Mouse (Mus musculus): ENCODE data around the gene Ryr2. TPM values are rescaled to one million over a fixed set of nuclear protein-coding genes. Genes with fewer than 3 reads are reported as not detected.
"Not testable (repeated sequence)": the region's sequence is repeated elsewhere in the genome, so short reads cannot be mapped to it uniquely, and the experiment has no call there.

Ryr2 gene
- polyA plus RNA-seq, 1 experiment from 2014 or later = 1.1 TPM

- Histone ChIP-seq H3K9me3 (no peaks in the 10 kb centered on the region), H3K9ac (no peak overlapping the region), H3K4me3 (replicated peaks) (no peak overlapping the region), H3K4me1 (no peaks in the 10 kb centered on the region), H3K27me3 (replicated peaks) (no peaks in the 10 kb centered on the region), H3K4me2 (no peak overlapping the region), H3K27ac (no peak overlapping the region), H3K36me3 (no peaks in the 10 kb centered on the region)
- no peak for ATAC-seq (ENCODE audit: insufficient read depth, low FRiP score, low read depth)
- WGBS = 93% methylated on average over 1 of the region's 1 CpGs
These were observed 262.9 kb downstream of the Ryr2 start for GRCm38 (mm10) chr13:11843889-11844288.

GRCm38 (mm10) chr13:11837870-11838269, 268.9 kb downstream of the Ryr2 start:
- H3K27me3 ChIP-seq (replicated peaks) = no peaks in the 10 kb centered on the region
- H3K4me1 ChIP-seq = no peaks in the 10 kb centered on the region
- no peaks in the 10 kb centered on the region for H3K36me3 ChIP-seq
- 96% methylated on average over 3 of the region's 3 CpGs for WGBS
- H3K27ac ChIP-seq = no peak overlapping the region
- no peaks in the 10 kb centered on the region for H3K9me3 ChIP-seq
- H3K9ac ChIP-seq = no peak overlapping the region
- H3K4me3 ChIP-seq (replicated peaks) = no peak overlapping the region
- no peak; the same call in 1 of the 2 replicates for ATAC-seq (ENCODE audit: insufficient read depth, low FRiP score, low read depth)
- no peak overlapping the region for H3K4me2 ChIP-seq

GRCm38 (mm10) chr13:11837152-11837551, 269.6 kb downstream of the Ryr2 start:
- no peaks in the 10 kb centered on the region for H3K4me1 ChIP-seq
- 83% methylated on average over 4 of the region's 4 CpGs for WGBS
- H3K9ac ChIP-seq = no peak overlapping the region
- no peaks in the 10 kb centered on the region for H3K9me3 ChIP-seq
- H3K27me3 ChIP-seq (replicated peaks) = no peaks in the 10 kb centered on the region
- no peak; the same call in 1 of the 2 replicates for ATAC-seq (ENCODE audit: insufficient read depth, low FRiP score, low read depth)
- no peak overlapping the region for H3K4me2 ChIP-seq
- H3K27ac ChIP-seq = no peak overlapping the region
- H3K4me3 ChIP-seq (replicated peaks) = no peak overlapping the region
- H3K36me3 ChIP-seq = no peaks in the 10 kb centered on the region

- no peak overlapping the region for H3K9ac ChIP-seq
- no peaks in the 10 kb centered on the region for H3K27me3 ChIP-seq (replicated peaks)
- WGBS = 52% methylated on average over 6 of the region's 6 CpGs
- ATAC-seq (ENCODE audit: insufficient read depth, low FRiP score, low read depth) = peak; percentile 90
- no peak overlapping the region for H3K27ac ChIP-seq
- H3K4me2 ChIP-seq = no peak overlapping the region
- no peaks in the 10 kb centered on the region for H3K36me3 ChIP-seq
- H3K9me3 ChIP-seq = no peaks in the 10 kb centered on the region
- no peaks in the 10 kb centered on the region for H3K4me1 ChIP-seq
- no peak overlapping the region for H3K4me3 ChIP-seq (replicated peaks)
These were observed 270.3 kb downstream of the Ryr2 start for GRCm38 (mm10) chr13:11836304-11837078.

GRCm38 (mm10) chr13:11831210-11831609, 275.5 kb downstream of the Ryr2 start:
- no peaks in the 10 kb centered on the region for H3K9me3 ChIP-seq
- WGBS = 79% methylated on average over 4 of the region's 4 CpGs
- no peak overlapping the region for H3K4me2 ChIP-seq
- no peaks in the 10 kb centered on the region for H3K36me3 ChIP-seq
- H3K4me3 ChIP-seq (replicated peaks) = no peak overlapping the region
- no peak for ATAC-seq (ENCODE audit: insufficient read depth, low FRiP score, low read depth)
- no peak overlapping the region for H3K27ac ChIP-seq
- no peak overlapping the region for H3K9ac ChIP-seq
- no peaks in the 10 kb centered on the region for H3K4me1 ChIP-seq
- no peaks in the 10 kb centered on the region for H3K27me3 ChIP-seq (replicated peaks)

- H3K4me2 ChIP-seq = no peak overlapping the region
- H3K27ac ChIP-seq = no peak overlapping the region
- H3K4me1 ChIP-seq = no peaks in the 10 kb centered on the region
- H3K36me3 ChIP-seq = no peaks in the 10 kb centered on the region
- H3K27me3 ChIP-seq (replicated peaks) = no peaks in the 10 kb centered on the region
- no peak overlapping the region for H3K9ac ChIP-seq
- no peak for ATAC-seq (ENCODE audit: insufficient read depth, low FRiP score, low read depth)
- no peak overlapping the region for H3K4me3 ChIP-seq (replicated peaks)
- no peaks in the 10 kb centered on the region for H3K9me3 ChIP-seq
- WGBS = 88% methylated on average over 2 of the region's 2 CpGs
These were observed 281.1 kb downstream of the Ryr2 start for GRCm38 (mm10) chr13:11825563-11826226.

- Histone ChIP-seq H3K4me3 (replicated peaks) (no peak overlapping the region), H3K9me3 (no peaks in the 10 kb centered on the region), H3K4me2 (no peak overlapping the region), H3K27ac (no peak overlapping the region), H3K27me3 (replicated peaks) (no peaks in the 10 kb centered on the region), H3K36me3 (no peaks in the 10 kb centered on the region), H3K4me1 (no peaks in the 10 kb centered on the region), H3K9ac (no peak overlapping the region)
- 66% methylated on average over 3 of the region's 3 CpGs for WGBS
- no peak for ATAC-seq (ENCODE audit: insufficient read depth, low FRiP score, low read depth)
These were observed 288.0 kb downstream of the Ryr2 start for GRCm38 (mm10) chr13:11818723-11819122.

- H3K27ac ChIP-seq; ATAC-seq (ENCODE audit: insufficient read depth, low FRiP score, low read depth); H3K4me3 ChIP-seq (replicated peaks); H3K9me3 ChIP-seq; H3K9ac ChIP-seq; H3K27me3 ChIP-seq (replicated peaks); H3K36me3 ChIP-seq; H3K4me1 ChIP-seq; H3K4me2 ChIP-seq: not testable (repeated sequence)
- WGBS = 71% methylated on average over 1 of the region's 1 CpGs
These were observed 297.4 kb downstream of the Ryr2 start for GRCm38 (mm10) chr13:11809365-11809764.

- Histone ChIP-seq H3K27me3 (replicated peaks) (no peaks in the 10 kb centered on the region), H3K36me3 (no peaks in the 10 kb centered on the region), H3K9ac (no peak overlapping the region), H3K4me1 (no peaks in the 10 kb centered on the region), H3K4me2 (no peak overlapping the region), H3K4me3 (replicated peaks) (no peak overlapping the region), H3K27ac (no peak overlapping the region), H3K9me3 (no peaks in the 10 kb centered on the region)
- ATAC-seq (ENCODE audit: insufficient read depth, low FRiP score, low read depth) = no peak
- 76% methylated on average over 3 of the region's 3 CpGs for WGBS
These were observed 314.2 kb downstream of the Ryr2 start for GRCm38 (mm10) chr13:11792536-11792935.

- no peak overlapping the region for H3K9ac ChIP-seq
- no peak for ATAC-seq (ENCODE audit: insufficient read depth, low FRiP score, low read depth)
- H3K4me1 ChIP-seq = no peaks in the 10 kb centered on the region
- H3K4me3 ChIP-seq (replicated peaks) = no peak overlapping the region
- no peak overlapping the region for H3K27ac ChIP-seq
- no peak overlapping the region for H3K4me2 ChIP-seq
- no peaks in the 10 kb centered on the region for H3K36me3 ChIP-seq
- no peaks in the 10 kb centered on the region for H3K9me3 ChIP-seq
- WGBS = 65% methylated on average over 5 of the region's 5 CpGs
- H3K27me3 ChIP-seq (replicated peaks) = no peaks in the 10 kb centered on the region
These were observed 316.2 kb downstream of the Ryr2 start for GRCm38 (mm10) chr13:11790536-11790935.

- Histone ChIP-seq H3K27me3 (replicated peaks) (no peaks in the 10 kb centered on the region), H3K4me3 (replicated peaks) (no peak overlapping the region), H3K4me1 (no peaks in the 10 kb centered on the region), H3K4me2 (no peak overlapping the region), H3K9me3 (no peaks in the 10 kb centered on the region), H3K36me3 (no peaks in the 10 kb centered on the region), H3K27ac (no peak overlapping the region), H3K9ac (no peak overlapping the region)
- no peak for ATAC-seq (ENCODE audit: insufficient read depth, low FRiP score, low read depth)
- 66% methylated on average over 3 of the region's 3 CpGs for WGBS
These were observed 324.2 kb downstream of the Ryr2 start for GRCm38 (mm10) chr13:11782411-11783155.

- no peak for ATAC-seq (ENCODE audit: insufficient read depth, low FRiP score, low read depth)
- no peaks in the 10 kb centered on the region for H3K27me3 ChIP-seq (replicated peaks)
- 32% methylated on average over 2 of the region's 2 CpGs for WGBS
- H3K9me3 ChIP-seq = no peaks in the 10 kb centered on the region
- H3K27ac ChIP-seq = no peak overlapping the region
- no peak overlapping the region for H3K4me2 ChIP-seq
- H3K4me1 ChIP-seq = no peaks in the 10 kb centered on the region
- H3K36me3 ChIP-seq = no peaks in the 10 kb centered on the region
- no peak overlapping the region for H3K4me3 ChIP-seq (replicated peaks)
- no peak overlapping the region for H3K9ac ChIP-seq
These were observed 325.7 kb downstream of the Ryr2 start for GRCm38 (mm10) chr13:11781065-11781464.

Measured in stomach, embryonic 15.5 days (tissue).